Mouse (Mus musculus) heart, postnatal 0 days (tissue): ENCODE measurements around the gene Slc4a5. TPM values are rescaled to one million over a fixed set of nuclear protein-coding genes. Genes with fewer than 3 reads are reported as not detected.

ENCODE experiments used
- ATAC-seq: fragments of 200-750 bp; cut with Nextera tagmentation; 2 replicates; pipeline ENCODE4 v1.8.0; 2017; ENCODE audit warnings: low read depth, moderate number of reproducible peaks, moderate library complexity; ENCODE audit not compliant: insufficient read depth
- DNase-seq: peaks from one replicate; pipeline ENCODE4 v3.0.0-alpha.2; 2016; ENCODE audit warnings: low spot score
- H3K27ac ChIP-seq: fragments of 300-500 bp; sonication (generic); 2 replicates; pipeline ENCODE4 v1.5.1; 2014; ENCODE audit warnings: low read depth, mild to moderate bottlenecking
- H3K27me3 ChIP-seq: fragments of 300-500 bp; sonication (generic); 2 replicates; pipeline ENCODE4 v1.6.1; 2014; ENCODE audit warnings: low read length, mixed read lengths; ENCODE audit not compliant: control insufficient read depth, insufficient read depth
- H3K36me3 ChIP-seq: fragments of 300-500 bp; sonication (generic); replicated peaks from 2 replicates; pipeline ENCODE4 v1.6.1; 2014; ENCODE audit warnings: low read length, mixed read lengths; ENCODE audit not compliant: control insufficient read depth, insufficient read depth
- H3K4me1 ChIP-seq: fragments of 300-500 bp; sonication (generic); 2 replicates; pipeline ENCODE4 v1.6.1; 2014; ENCODE audit warnings: antibody characterized with exemption; ENCODE audit not compliant: control insufficient read depth, insufficient read depth
- H3K4me2 ChIP-seq: fragments of 300-500 bp; sonication (generic); 2 replicates; pipeline ENCODE4 v1.6.1; 2014; ENCODE audit warnings: low read depth, mild to moderate bottlenecking, low read length, moderate library complexity
- H3K4me3 ChIP-seq: fragments of 300-500 bp; sonication (generic); 2 replicates; pipeline ENCODE4 v1.5.1; 2014; ENCODE audit warnings: low read depth, low read length
- H3K9ac ChIP-seq: fragments of 300-500 bp; sonication (generic); replicated peaks from 2 replicates; pipeline ENCODE4 v1.6.1; 2014; ENCODE audit warnings: low read depth, low read length, mixed read lengths
- H3K9me3 ChIP-seq: fragments of 300-500 bp; sonication (generic); replicated peaks from 2 replicates; pipeline ENCODE4 v1.6.1; 2016; ENCODE audit warnings: low read length; ENCODE audit not compliant: control insufficient read depth
- CTCF ChIP-seq: IDR thresholded peaks from 2 replicates; pipeline ENCODE4 v1.5.1; 2016; ENCODE audit warnings: antibody characterized with exemption, control low read depth, low read depth
- EP300 ChIP-seq: IDR thresholded peaks from 2 replicates; pipeline ENCODE4 v1.6.1; 2016; ENCODE audit warnings: antibody characterized with exemption, low read depth
- WGBS: fragments of 180-500 bp; shearing (Covaris S2); extraction: QIAGEN DNeasy Blood & Tissue Kit; methylation state at CpG from one replicate; pipeline ENCODE4 v1.1.7; 2014; 5-methylcytosine and 5-hydroxymethylcytosine counted together
- polyA plus RNA-seq: library from polyadenylated mRNA; unstranded; fragments of >200 nt; fragmentation: Nextera tagmentation; extraction: Ambion mirVana; gene quantifications from 2 replicates; pipeline ENCODE4 v1.2.1, GENCODE M21; 2015
- total RNA-seq: library from RNA; depleted of rRNA; stranded (reverse); fragments of >200 nt; gene quantifications from 2 replicates; pipeline ENCODE4 v1.2.3, GENCODE M21; 2014; ENCODE audit warnings: low replicate concordance

Slc4a5 gene
- total and polyA plus RNA-seq, 2 experiments from 2014 or later = 0.03 TPM; not detected in 1

DNA sequence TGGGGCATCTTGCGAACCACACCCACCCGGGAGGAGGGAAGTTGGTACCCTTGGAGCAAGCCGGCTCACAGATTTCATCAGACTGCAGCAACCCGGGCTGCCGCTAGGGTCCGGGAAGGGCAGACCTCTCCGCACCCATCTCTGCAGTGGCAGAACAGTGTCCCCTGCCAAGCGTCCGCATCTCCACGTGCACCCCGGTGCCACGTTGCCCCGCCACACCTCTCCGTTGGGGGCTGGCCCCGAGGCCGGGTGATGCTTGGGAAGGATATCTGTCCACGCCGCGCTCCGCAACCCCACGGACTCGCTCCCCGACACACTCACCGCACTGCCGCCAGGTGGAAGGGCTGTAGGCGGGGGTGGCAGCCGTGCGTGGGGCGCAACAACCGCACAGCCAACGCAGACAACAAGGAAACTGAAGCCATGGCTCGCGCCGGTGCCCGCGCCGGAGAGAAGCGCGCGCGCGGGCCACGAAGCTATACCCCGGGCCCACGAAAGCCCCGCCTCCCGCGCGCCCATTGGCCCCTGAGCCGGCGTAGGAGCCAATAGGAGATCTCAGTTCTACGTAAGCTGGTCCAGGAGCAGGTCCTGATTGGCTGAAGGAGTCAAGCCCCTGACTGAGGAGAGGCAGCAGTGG lies 97.6 kb downstream of the Slc4a5 start:
- peak overlapping the region; percentile 46; the same call in 1 of the 2 replicates for H3K9ac ChIP-seq
- peak overlapping the region; percentile 90 for H3K4me2 ChIP-seq
- TF ChIP-seq EP300 = no peak
- peak; percentile 54 for TF ChIP-seq CTCF
- no peaks in the 10 kb centered on the region for H3K27me3 ChIP-seq
- peaks cover 5% of the 10 kb centered on the region; the same call in 1 of the 2 replicates for H3K4me1 ChIP-seq
- H3K27ac ChIP-seq = no peak overlapping the region
- H3K36me3 ChIP-seq = 0 out of 2 replicates have a peak, but pooled peaks cover 5% of the 10 kb centered on the region
- ATAC-seq = peak; percentile 99
- no peaks in the 10 kb centered on the region for H3K9me3 ChIP-seq
- under 1% methylated on average over 51 of the region's 52 CpGs for WGBS
- DNase-seq = peak; percentile 80
- peak overlapping the region; percentile 75 for H3K4me3 ChIP-seq

DNA sequence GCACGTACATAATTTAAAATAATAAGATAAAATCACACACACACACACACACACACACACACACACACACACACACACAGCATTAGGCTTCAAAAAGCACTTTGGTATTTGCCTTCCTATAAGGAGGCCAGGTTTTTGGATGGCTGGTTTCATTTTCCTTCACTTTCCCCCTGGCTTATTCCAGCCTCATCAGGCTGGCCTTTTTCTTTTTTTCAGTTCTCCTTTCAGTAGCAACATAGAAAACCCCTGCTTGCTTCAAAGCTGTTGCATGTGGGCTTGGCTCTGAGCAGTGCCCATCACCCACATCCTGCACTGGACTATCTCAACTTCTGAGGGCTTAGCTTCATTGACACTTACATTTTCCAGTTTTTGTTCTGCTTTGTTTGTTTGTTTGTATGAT lies 102.3 kb downstream of the Slc4a5 start:
- ATAC-seq (no peak), DNase-seq (no peak)
- no peak overlapping the region for H3K9ac ChIP-seq
- no peak overlapping the region for H3K4me2 ChIP-seq
- no peak overlapping the region for H3K4me3 ChIP-seq
- WGBS = 62% methylated on average over 1 of the region's 1 CpGs
- H3K36me3 ChIP-seq = no peaks in the 10 kb centered on the region
- peaks cover 8% of the 10 kb centered on the region; the same call in 1 of the 2 replicates for H3K4me1 ChIP-seq
- no peaks in the 10 kb centered on the region for H3K27me3 ChIP-seq
- H3K9me3 ChIP-seq = no peaks in the 10 kb centered on the region
- TF ChIP-seq CTCF (no peak), EP300 (no peak)
- no peak overlapping the region for H3K27ac ChIP-seq

DNA sequence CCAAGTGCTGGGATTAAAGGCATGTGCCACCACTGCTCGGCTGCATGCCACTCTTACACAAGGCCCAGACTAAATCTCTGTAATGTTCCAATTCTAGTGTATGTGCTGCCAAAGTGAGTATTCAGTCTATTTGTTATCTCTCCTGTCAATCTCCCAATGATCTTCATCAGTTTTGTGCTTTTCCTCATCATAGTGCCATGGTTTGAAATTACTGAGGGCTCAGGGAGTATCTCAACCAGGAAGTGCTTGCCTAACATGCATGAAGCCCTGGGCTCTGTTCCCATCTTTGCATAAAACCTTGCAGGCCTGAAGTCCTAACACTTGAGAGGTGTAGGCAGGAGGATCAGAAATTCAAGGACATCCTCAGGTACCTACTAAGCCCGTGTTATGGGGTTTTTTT lies 103.2 kb downstream of the Slc4a5 start:
- Histone ChIP-seq H3K9ac (no peak overlapping the region), H3K27me3 (no peaks in the 10 kb centered on the region), H3K27ac (no peak overlapping the region), H3K9me3 (no peaks in the 10 kb centered on the region), H3K4me2 (no peak overlapping the region), H3K4me3 (no peak overlapping the region), H3K36me3 (no peaks in the 10 kb centered on the region), H3K4me1 (peaks cover 10% of the 10 kb centered on the region; the same call in 1 of the 2 replicates)
- no peak for TF ChIP-seq EP300
- no peak for TF ChIP-seq CTCF
- 50% methylated on average over 2 of the region's 2 CpGs for WGBS
- ATAC-seq (no peak), DNase-seq (no peak)

DNA sequence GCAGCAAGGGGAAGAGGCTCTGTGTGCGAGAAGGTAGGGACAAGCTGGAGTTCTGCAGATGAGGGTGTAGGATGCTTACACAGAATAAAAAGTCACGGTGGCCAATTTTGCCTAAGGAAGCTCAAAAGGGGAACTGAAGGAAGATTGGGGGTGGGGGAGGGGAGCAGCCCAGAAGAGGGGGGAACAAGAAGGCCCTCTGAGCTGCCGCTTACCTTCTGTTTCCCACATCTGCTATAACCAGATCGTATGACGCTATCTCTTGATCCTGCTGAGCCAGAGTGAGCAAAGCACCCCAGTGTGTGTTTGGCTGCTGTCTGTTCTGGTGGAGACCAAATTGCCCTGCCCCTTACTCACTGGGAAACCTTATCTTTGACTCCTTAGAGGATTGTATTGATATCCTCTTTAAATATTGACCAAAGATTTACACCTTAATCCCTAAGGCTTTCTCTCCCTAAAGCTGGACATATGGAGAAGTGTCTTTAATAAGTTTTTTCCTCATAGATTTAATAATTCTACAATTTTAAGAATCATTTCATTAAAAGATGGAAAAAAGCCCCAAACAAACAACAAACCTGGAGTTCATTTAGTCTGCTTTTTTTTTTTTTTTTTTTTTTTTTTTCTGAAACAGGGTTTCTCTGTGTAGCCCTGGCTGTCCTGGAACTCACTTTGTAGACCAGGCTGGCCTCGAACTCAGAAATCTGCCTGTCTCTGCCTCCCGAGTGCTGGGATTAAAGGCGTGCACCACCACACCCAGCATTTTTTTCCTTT lies 104.2 kb downstream of the Slc4a5 start:
- H3K27me3 ChIP-seq = no peaks in the 10 kb centered on the region
- no peak for ATAC-seq
- H3K4me2 ChIP-seq = no peak overlapping the region
- WGBS = 70% methylated on average over 8 of the region's 8 CpGs
- H3K9ac ChIP-seq = no peak overlapping the region
- peaks cover 10% of the 10 kb centered on the region; the same call in 1 of the 2 replicates for H3K4me1 ChIP-seq
- no peaks in the 10 kb centered on the region for H3K36me3 ChIP-seq
- no peaks in the 10 kb centered on the region for H3K9me3 ChIP-seq
- DNase-seq = no peak
- H3K27ac ChIP-seq = no peak overlapping the region
- H3K4me3 ChIP-seq = no peak overlapping the region
- TF ChIP-seq EP300 = no peak
- no peak for TF ChIP-seq CTCF

DNA sequence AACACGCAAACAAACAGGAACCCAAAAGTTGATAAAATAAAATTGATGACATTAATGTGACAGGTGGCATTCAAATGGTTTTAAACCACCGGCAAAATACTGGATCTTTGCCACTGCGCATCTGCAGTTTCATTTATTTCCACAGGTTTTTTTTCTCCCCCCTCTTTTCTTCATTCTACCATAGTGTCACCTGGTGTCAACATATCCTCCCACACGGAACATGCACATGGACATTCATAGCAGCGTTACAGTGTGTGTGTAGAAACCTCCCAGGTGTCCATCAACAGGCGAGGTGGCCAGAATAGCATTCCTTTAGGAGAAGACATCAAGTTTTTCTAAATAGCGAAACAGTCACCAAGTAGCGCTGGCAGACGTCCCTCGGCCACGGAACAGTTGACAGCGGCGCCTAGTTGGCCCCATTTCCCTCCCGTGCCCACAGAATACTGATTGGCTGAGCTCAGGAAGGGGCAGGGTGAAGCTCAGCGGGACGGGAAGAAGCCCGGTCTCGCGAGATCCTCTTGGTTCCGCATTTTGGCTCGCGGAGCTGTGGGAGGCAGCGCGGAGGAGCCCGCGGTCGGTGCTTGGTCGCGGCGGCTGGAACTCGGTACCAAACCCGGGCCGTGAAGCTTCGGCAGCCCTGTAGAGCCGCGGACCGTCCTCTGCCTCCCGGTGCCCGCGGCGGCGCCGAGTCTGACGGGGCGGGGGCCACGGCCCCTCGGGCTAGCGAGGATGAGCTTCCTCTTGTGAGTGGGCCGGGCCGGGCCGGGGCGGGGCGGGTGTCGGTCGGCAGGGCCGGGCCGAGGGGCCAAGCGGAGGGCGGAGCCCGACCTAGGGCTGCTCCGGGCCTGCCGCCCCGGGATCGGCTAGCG lies 106.1 kb downstream of the Slc4a5 start, which contains the start of the genes Mthfd2 and Mob1a:
Gene Mthfd2 (minus strand): TSS at position 384 of the 869 bp plus-strand sequence.
Gene Mob1a (plus strand): TSS at position 492 of the 869 bp plus-strand sequence.
- peak within 1 kb of the TSS; percentile 66 for H3K4me2 ChIP-seq

More for the DNA sequence above, 106.1 kb downstream of the Slc4a5 start, which contains the start of the genes Mthfd2 and Mob1a:
- DNase-seq = peak; percentile 97
- Histone ChIP-seq H3K27ac (peak within 1 kb of the TSS; percentile 92), H3K9ac (peak within 1 kb of the TSS; percentile 85), H3K9me3 (no peaks in the 10 kb centered on the region), H3K4me3 (peak within 1 kb of the TSS; percentile 88), H3K27me3 (no peaks in the 10 kb centered on the region), H3K36me3 (peaks cover 11% of the 10 kb centered on the region), H3K4me1 (peaks cover 10% of the 10 kb centered on the region; the same call in 1 of the 2 replicates)
- under 1% methylated on average over 61 of the region's 65 CpGs for WGBS
- TF ChIP-seq EP300 (peak; percentile 93; the same call in 1 of the 2 replicates), CTCF (no peak)
- ATAC-seq = peak; percentile 98
